Mouse (Mus musculus): ENCODE data around the gene Prox1.

Prox1 gene

DNA sequence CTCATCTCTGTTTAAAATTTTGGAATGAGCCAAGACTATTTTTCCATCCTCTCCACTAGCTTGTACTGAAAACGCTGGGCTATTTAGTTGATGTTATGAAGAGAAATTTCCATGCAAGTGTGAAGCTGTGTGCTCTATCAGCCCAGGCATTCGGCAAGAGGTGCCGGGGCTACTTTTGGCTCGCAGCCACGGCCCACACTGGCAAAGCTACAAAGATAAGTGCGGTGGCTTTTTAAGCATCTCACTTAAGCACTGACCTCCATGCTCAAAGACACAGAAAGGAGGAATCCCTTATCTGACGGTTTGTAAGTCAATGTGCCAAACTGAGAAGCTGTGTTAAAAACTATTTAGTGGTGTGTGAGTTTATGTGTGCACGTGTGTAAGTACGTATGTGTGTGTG is 26.9 kb downstream of the Prox1 start:
- no peak for DNase-seq (ENCODE audit: low spot score in 2 of 2)

DNA sequence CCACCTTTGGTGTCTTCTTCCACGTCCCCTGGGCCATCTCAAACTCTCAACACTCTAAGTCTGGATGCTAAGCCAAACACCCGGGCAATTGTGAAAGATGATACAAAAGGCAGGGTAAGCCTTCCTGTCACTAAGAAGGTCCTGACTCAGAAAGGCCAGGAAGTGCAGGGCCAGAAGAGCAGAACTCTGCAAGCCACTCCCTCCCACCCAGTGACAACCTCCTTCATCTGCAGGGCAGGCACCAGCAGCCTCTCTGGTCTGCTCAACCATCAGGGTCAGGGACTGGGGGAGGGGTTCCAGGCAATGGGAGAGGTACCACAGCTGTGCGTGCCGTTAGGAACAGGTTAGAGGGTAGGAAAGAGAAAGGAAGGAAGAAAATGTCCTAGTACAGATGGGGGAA is 27.9 kb downstream of the Prox1 start:
- DNase-seq (ENCODE audit: low spot score in 2 of 2): no peak

DNA sequence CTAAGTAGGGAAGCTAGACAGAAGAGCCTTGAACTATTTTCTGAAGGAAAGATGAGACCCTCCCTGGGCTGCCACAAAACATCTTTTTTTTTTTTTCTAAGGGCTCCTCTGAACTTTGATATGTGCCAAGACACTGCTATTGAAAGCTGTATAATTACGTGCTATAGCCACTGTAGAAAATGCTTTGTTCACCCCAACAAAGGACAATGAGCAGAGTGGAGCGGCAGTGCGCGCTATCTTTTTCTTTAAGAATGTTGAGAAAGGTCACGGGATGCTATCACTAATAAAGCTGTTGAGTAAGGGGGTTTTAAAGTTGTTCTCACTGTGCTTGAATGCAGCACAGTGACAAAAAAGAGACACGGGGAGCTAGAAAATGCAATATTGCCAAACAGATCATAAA is 30.0 kb downstream of the Prox1 start:
- no peak for DNase-seq (ENCODE audit: low spot score in 2 of 2)

DNA sequence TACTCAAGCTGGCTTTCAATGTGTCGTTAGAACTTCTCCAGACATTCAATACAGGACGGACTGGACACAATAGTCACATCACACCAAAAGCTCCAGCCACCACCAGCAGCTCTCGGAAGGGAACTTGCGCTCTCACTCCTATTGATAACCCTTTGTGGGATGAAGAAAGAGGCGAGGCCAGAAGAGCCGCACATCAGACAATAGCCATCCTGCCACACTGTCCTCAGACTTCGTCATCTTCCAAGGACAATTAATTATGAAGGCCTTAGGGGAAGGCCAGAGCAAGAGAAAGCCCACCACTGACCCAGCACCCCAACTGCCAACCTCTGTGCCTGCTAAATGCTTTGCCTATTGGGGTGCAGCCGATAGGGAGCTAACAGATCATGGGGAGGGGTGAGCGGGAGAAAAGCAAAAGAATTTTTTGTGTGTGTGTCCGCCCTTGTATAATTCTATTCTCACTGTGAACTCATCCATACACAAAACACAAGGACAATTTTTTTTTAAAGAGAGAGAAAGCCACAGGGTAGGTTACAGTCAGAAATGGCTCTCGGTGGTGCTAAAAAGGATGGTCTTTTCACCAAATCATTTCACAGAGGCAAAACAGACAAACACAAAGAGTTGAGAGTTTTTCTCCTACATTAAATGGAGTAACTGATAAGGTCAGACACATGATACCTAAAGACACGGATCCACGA is 30.7 kb downstream of the Prox1 start:
- no peak for DNase-seq (ENCODE audit: low spot score in 2 of 2)

DNA sequence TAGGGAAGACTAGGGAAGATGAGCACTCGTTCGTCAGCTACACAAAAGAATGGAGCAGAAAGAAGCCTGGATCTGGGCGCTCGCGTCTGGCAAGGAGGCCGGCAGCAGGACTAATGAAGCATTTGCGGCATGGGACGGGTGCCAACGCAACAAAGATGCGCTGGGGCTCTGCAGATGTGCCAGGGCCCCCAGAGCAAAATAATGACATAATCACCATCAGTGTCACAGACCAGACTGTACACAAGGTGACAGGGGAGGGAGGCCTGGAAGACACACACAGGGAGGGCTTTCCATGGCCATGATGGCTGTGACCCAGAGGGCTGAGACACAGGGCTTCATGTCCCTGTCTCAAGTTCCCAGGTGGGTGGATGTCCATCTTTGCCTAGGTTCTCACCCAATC is 32.6 kb downstream of the Prox1 start:
- DNase-seq (ENCODE audit: low spot score in 2 of 2): no peak

DNA sequence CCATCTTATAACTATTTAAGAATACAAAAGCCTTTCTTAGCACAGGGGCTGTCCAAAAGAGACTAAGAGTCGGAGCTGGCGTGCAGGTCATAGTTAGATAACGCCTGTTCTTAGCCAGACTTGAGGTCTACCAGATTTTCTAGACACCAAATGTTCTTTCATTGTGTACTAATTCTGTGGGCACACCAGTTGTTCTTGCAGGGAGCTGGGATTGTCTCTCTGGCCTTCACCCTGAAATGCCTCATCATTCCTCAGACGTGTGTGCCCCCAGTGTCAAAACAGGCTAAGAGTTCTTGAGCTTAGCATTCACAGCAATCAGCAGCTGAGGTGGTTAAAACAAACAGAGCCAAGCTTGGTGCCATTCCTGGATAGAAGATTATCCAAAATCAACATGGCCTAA is 37.6 kb downstream of the Prox1 start:
- no peak for DNase-seq (ENCODE audit: low spot score in 2 of 2)

DNA sequence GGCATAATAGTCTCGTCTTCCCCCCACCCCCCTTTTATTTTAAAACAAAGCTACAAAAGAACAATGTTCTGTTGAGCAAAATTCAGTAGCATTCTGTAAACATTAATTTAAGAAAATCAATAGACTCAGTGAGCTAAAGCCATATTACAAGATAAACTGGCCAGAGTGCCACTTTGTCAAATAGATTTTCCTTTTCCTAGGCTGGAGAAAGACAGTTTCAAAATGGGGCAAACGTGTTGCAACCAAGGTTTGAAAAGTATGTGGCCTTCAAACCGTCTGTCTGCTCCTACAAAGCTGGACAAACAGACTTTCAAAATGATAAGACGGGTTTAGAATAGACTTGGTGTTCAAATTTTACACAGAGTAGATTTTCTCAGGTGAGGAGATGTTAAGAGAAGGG is 39.6 kb downstream of the Prox1 start:
- DNase-seq (ENCODE audit: low spot score in 2 of 2): no peak

DNA sequence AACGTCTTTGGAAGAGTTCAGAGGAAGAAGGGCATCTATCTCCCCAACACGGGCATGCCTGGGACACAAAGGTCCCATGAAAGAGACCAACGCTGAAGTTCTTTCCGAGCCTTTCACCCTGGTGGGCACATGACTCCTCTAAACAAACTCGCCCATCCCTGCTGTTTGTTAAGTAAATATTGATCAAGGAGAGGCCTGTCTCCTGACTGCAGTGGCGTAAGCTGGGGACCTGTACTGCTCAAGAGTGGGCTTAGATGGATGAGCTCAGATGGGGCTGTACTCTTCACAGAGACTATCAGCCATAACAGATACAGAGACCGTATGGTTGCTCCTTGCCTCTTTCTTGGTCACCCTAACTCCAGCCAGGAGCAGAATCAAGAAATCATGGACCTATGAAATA is 41.0 kb downstream of the Prox1 start:
- no peak for DNase-seq (ENCODE audit: low spot score in 2 of 2)

DNA sequence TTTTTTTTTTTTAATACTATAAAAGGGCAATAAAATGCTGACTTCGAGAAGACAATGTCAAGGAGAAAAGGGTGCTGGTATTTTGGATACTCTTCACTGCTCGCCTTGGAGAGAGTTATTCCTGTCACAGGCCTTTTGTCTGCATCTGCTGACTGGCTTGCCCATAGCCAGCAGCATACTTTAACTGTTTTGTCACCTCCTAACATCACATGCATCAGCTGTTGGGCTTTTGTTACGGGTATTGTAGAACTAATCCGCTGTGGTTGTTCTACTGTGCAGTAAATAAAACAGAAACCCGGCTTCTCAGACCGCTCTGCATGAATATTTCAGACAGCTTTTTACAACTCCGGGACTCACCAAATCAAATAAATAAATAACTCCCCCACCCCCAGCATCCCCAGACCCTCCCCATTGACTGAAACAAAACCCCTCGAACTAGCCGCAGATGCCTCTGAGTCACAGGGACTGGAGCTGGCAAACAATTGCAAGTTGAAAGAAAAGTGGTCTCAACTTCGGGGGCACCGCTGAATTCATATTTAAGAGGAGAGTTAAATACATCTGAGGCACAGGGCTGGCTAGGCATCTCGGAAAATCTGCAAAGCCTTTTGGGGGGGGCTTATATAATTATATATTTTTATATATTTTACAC is 41.7 kb downstream of the Prox1 start:
- DNase-seq (ENCODE audit: low spot score in 2 of 2): no peak

DNA sequence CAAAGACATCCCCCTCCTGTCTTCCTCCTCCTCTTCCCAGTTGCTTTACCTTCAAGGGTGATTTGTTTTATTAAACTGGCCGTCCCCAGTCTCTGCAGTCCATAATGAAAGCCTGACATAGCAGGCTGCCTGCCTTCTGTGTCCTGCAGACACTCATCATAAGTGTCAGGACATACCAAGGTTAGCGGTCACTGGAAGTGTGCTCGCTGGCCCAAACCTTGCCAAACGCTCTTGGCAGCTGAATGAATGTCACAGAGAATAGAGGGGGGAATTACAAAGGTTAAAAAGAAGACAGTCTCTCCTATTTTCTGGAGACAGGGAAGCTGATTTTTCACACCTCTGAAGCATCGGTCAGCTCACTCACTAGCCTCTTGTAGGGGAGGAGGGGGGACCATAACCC is 42.6 kb downstream of the Prox1 start:
- DNase-seq (ENCODE audit: low spot score in 2 of 2): no peak

DNA sequence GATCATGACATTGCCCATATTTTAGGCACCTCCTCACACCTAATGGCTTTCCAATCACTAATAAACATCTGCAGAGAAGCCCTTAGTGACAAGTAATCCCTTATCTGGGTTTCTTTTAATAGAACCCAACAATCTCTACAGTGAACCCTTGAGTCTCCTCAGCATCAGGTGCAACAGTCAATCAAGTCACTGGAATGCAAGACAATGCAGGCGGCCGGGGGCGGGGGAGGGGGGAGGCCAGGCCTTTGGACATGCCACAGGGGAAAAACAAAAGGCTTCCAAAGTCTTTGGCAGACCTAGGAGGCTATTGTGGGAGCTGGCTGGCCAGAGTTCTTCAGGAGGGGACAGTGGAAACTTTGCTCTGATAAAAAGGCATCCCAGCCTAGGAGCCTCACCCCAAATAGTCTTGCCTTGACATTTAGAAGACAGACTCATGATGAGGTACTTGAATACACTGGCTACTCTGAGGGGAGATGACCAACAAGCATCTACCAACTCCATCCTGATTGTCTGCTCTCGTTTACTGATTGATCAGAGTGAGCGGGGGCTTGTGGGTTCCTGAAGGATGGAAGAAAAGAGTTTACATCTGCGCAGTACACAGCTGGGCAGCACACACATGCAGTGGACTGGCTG is 43.2 kb downstream of the Prox1 start:
- no peak for DNase-seq (ENCODE audit: low spot score in 2 of 2)

DNA sequence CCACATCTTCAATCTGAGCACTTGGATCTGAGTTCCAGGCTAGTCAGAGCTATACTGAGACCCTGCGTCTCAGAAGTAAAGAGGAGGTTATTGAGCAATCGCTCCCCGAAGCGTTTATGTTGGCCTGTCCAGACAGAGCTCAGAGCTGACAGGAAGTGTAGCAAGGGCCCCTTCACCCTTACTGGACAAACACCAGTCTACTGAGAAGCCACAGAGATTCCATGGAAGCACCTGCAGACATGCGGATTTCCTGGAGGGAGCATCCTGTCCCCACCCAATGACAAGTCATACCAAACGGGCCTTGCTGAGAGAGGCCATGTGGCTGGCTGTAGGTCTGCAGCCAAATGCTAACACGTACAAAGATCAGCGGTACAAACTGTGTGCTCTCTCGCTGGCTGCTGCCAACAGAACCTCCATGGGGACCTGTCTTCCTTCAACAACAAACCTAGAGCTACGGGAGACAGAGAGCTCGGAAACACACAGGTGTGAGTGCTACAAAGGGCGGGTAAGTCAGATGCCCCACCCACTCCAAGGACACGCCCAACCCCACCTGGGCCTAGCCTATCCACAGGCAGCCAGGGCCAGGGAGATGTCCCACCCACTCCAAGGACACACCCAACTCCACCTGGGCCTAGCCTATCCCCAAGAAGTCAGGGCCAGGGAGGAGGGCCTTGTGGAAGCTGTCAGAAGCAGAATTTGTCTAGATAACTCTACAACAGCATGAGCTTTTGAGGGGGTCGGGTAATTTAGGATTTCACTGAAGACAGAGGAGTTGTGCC is 45.4 kb downstream of the Prox1 start:
- DNase-seq (ENCODE audit: low spot score in 2 of 2): no peak

DNA sequence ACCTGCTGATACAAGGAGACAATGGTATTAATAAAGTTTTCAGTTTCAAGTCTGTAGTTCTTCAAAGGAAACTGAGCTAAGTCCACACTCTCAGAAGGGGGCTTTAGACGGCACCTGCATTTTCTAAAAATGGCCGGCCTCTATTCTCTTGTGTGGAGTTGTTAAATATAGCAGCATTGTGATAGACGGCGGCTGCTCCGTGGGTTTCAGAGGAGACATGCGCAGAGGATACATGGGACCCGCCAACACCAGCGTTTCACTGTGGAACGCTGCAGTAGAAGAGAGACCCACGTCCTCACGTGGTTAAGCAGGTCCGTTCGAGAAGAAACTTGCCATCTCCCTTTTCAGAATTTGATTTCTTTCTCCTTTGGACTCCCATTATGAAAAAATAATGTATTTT is 47.1 kb downstream of the Prox1 start:
- no peak for DNase-seq (ENCODE audit: low spot score in 2 of 2)

DNA sequence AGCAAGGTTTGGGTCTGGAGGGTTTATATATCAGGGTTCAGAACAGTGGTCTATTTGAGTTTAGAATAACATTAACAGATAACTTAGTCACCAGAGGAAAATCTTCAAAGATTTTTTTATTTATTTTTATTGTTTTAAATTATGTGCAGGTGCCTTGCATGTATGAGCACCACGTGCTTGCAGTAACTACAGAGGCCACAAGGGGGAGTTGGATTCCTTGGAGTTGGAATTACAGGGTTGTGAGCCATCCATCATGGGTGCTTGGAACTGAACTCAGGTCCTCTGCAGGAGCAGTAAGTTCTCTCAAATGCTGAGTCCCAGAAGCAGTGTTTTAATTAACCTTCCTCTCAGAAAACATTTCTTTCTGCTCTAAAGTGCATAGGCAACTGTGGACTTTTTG is 54.5 kb downstream of the Prox1 start:
- DNase-seq (ENCODE audit: low spot score in 2 of 2): no peak

DNA sequence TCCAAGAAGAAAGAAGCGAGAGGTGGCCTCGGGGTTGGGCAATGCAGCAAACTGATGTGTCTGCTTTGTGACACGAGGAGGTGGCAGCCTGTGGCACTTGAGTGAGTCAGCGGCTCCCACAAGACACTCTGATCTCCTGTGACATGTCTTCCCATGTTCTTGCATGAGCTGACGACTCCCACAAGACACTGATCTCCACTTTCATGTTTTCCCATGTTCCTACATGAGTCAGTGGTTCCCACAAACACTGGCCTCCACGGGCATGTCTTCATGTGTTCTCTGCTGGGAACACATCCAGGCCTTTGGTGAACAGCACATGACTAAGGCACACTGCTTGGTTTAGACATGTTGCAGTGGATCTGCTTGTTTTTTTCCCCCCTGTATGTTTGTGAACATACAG is 58.8 kb downstream of the Prox1 start:
- no peak for DNase-seq (ENCODE audit: low spot score in 2 of 2)

DNA sequence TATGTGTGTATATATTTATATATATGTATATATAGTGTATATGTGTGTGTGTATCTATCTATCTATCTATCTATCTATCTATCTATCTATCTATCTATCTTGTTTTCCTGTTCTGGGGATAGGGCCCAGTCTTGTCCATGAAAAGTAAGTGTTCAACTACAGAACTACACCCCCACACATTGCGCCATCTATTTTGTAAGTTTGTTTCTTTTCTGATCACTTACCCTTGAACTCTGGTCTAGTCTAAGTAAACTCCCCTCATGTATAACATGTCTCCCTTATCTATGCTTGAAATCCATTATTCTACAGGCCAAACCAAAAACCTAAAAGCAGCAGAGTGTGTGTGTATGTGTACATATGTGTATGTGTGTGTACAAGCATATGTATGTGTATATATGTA is 62.9 kb downstream of the Prox1 start:
- no peak for DNase-seq (ENCODE audit: low spot score in 2 of 2)

DNA sequence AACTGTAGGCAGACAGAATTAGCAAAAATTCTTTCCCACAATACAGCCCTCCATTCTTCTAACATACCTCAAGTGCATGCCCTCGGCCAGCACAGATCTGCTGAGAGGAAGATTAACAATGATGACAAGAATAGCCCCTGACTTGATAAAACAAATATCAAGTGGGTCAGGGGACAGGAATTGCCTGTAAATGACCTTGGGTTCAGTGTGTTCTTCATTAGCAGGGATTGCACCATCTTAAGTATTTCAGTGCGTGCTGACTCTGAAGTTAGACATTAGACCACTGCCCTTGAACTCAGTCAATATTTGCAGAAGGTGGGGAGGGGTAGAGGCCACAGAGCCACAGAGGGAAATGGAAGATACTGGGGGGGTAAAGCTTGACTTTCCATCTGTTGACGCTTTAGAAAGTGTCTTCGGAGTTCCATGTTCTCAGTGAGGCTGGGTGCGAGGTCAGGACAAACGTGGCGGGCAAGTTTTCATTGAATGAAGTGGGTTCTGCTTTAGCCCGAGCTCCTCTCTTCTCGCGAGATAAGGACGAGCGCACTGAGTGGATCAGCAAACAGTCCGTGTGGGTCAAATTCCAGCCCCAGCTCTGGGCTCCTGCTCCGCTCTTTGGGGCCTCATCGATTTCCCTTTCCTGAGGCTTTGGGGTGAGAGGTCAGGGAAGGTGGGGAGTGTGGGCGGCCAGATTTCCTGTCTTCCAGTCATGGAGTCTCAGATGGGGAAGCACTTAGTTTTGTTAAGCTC is 63.7 kb downstream of the Prox1 start:
- DNase-seq (ENCODE audit: low spot score in 2 of 2): no peak

DNA sequence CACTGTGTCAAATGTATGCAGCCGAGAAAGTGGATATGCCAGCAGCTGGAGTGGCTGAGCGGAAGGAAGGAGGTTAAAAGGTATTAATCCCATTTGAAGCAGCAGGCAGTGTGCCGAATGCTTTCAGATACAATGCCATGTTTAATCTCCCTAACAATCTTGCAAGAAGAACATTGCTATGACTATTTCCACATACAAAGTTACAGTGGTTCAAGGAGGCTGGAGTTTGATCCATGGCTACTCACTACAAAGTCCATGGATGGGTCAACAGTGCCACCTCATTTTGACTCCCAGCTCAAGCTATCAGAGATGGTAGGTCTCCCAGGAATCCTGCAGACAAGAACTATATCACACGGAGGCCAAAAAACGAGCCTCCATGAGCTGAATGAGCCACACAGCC is 64.5 kb downstream of the Prox1 start:
- DNase-seq (ENCODE audit: low spot score in 2 of 2): no peak

DNA sequence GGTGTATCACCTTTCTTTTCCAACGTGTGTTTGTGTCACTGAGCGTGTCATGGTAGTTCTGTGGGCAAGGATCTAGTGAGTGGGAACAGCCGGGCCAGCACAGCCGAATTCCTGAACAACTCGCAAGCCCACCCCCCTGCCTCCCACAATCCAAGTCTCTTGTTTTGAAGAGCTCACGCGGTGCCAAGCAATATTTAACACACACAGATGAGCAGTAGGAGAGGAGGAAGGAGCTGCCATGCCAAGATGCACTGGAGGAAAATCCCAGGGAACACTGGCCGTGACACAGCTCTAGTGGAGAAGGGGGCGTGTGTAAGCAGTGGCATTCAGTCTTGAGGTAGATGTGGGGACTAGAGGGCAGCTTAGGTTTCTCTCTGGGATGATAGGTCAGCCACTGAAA is 77.2 kb downstream of the Prox1 start:
- DNase-seq (ENCODE audit: low spot score in 2 of 2): no peak

DNA sequence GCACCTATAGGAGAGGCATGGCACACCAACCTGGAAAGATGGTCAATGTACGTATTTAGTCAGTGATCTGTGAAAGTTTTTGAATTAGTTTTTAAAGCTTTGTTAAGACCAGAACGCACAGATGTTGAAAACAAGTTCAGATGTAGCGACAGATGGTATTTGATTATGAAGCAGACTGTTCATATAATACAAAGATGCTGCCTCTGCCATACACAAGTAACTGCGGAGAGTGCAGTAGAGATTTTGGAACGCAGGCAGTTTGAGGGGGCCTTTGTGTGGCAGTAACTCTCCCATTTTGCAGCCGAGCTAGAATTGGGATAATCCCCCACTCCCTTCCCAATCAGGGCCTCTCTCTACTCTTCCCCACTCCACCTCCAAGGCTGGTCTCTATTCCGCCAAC is 78.4 kb downstream of the Prox1 start:
- no peak for DNase-seq (ENCODE audit: low spot score in 2 of 2)

DNA sequence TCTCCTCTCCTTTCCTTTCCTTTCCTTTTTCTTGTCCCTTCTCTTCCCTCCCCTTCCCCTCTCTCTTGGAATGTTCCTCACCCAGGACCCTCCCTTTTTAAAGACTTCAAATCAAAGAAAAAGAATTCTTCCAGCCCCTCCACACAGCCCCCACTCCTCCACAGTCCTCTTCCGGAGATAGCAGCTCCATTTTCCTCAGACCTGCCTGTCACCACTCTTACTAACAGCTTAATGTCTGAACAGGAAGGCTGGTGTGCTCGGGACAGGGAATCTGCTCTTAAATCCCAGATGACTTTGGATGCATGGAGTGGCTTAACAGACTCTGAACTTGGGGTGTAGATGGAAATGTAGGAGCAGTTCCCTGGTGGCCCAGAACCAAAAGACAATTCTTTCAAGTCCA is 81.6 kb downstream of the Prox1 start:
- no peak for DNase-seq (ENCODE audit: low spot score in 2 of 2)

DNA sequence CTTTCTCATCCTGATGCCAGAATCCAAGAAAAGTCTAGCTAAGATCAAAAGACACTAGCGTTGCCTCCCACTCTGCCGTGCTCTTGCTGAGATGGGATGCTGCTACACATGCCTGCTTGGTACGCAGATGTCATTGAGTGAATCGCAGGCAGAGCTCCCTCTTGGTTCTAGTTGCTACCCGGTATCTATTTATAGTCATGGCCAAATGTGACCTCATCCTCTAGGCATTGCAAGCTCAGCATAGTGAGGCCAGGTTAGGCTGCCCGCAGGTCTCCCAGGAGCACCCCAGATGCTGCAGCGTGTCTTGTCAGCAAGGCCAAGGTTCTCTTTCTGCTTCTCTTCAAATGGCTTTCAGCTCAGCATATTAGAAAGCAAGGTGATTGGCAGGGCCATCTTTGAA is 84.8 kb downstream of the Prox1 start:
- no peak for DNase-seq (ENCODE audit: low spot score in 2 of 2)
